Mouse (Mus musculus) embryo, embryonic 10 days (tissue): ENCODE data around the gene Prune2.

Source experiments
- DNase-seq: peaks from one replicate; pipeline ENCODE4 v3.0.0-alpha.2; 2015; ENCODE audit warnings: low spot score

Gene Prune2

DNA sequence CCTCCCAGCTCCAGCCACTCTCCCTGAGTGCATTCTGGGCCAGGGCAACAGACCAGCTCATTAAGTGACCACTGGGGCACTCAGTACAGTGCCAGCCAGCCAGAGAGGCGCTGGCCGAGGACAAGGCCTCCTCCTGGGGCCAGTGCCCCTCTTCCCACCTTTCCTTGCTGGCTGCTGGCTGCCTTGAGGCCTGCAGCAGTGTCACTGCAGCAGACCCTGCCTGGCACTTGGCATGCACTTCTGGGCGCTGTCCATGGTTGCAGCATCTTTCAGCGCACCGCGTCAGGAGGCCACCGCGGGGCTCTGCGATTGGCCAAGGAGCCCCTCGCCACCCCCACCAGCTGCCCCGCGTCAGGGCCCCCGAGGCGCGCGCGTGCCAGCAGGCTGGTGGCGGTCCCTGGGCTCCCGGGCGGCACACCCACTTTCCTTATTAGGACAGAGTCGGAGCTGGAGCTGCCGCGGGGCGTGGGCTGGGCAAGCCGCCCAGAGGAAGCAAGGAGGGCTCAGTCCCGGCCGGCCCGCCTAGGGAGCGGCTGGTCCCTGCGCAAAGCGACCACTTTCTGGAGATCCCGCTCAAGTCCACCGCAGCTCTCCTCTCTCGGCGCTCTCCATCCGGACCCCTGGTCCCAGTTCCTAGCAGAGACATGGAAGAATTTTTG is at the start of gene Prune2:
Gene Prune2 (plus strand): TSS at position 506 of the 659 bp plus-strand sequence.
- peak; percentile 85 for DNase-seq

DNA sequence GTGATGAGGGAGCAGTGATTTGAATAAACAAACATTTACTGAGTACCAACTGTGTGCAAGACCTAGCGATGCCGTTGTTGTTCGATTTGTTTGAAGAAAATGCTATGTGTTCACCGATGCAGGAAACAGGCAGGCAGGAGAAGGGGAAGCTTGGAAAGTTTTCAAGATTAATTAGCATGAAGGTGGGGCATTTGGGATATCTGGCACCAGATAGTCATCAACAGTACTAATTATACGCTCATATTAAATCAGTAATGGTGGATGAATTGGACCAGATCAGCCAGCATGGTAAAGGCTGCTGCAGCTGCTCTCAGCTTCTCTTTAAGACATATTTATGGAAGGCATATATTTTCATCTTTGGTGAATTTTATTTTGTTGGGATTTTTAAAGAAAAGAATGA is 44.4 kb upstream of the Prune2 start:
- DNase-seq, result no peak

DNA sequence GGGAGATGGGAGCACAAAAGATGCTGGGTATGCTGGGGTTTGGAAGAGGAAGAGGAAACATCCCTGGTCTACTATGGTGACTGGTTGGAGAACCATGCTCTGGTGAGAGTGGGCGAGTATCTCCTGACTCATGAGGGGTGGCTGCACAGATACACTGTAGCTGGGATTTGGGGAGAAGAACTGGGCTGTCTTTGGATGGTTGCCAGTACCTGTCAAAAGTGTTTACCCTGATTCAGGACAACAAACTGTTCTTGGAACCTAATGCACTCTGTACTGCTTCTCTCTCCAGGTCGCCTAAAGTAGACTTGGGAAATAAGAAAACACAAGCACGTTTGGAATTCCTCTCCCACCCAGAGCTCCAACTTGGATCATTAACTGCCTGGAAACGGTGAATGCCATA is 31.4 kb upstream of the Prune2 start:
- no peak for DNase-seq

DNA sequence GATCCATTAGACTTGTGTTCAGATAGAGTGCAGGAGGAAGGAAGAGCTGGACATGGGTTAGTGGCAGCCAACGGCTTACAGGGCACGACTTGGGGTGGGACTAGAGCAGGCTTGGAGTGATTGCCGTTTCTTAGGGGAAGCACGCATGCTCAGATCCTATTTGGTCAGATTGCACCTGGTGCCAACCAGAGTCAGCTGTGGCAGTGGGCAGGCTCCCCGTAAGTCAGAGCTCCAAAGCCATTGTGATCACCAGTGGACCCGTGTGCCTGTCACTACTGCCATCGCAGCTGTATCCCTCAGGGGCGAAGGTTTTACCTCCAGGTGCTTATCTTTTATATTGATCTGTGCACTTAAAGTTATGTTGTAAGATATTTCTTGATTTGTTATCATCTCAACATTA is 21.3 kb upstream of the Prune2 start:
- no peak for DNase-seq

DNA sequence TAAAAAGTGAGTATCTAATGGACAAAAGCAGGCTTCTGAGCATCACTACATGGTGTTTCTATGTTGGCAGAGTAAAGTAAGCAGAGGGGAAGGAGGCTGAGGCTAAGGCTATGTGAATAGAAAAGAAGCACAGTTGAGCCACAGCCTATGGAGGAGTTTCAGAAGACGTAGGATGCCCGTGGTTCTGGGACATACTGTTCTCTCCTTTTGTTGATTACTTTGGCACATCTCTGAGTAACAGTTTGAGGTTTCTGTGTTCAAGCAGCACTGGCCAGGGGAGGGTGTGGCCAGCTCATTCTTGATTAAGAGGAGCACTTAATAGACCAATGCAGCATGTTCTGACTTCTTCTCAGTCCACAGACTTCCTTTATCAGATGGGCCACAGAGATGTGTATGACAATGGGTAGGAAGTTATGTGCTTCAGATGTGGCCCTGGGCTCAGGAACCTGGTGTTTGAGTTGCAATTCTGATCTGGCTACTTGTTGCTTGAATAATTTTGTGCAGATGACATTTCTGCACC is 7.1 kb upstream of the Prune2 start:
- DNase-seq, result no peak

DNA sequence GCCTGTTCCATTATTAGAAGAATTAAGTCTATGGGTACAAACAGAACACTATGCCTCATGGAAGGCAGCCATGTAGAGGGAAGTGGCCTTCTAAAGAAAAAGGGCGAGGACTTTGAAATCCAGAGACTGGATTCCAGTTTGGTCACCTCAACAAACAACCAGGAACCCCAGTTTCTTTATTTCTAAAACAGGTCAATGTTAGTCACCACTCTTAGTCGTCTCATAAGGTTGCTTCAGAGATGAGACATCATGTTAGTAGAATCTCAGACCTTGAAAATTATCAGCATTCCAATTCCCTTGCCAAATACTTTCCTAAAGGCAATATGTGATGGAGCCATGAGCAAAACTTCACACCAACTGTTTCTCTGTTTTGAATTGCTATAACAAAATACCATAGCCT is 6.6 kb upstream of the Prune2 start:
- DNase-seq, result no peak

DNA sequence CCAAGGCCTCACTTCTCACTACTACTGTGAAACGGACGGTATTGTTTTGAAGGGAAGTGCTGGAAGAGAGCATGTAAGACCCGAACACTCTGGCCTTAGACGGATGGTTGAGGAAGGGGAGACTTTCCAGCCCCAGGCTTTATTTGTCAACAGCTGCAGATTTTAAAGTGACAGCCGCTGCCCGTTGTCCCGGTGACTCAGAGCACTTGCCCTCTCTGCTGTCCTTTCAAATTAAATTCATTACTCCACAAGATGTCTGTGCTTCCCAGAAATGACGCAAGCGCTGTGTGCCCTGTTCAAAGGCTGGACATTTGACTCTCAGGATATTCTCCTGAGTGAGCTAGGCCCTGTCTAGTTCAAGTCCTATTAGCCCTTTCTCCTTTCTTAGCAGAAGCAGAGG is 5.9 kb upstream of the Prune2 start:
- peak; percentile 6 for DNase-seq

DNA sequence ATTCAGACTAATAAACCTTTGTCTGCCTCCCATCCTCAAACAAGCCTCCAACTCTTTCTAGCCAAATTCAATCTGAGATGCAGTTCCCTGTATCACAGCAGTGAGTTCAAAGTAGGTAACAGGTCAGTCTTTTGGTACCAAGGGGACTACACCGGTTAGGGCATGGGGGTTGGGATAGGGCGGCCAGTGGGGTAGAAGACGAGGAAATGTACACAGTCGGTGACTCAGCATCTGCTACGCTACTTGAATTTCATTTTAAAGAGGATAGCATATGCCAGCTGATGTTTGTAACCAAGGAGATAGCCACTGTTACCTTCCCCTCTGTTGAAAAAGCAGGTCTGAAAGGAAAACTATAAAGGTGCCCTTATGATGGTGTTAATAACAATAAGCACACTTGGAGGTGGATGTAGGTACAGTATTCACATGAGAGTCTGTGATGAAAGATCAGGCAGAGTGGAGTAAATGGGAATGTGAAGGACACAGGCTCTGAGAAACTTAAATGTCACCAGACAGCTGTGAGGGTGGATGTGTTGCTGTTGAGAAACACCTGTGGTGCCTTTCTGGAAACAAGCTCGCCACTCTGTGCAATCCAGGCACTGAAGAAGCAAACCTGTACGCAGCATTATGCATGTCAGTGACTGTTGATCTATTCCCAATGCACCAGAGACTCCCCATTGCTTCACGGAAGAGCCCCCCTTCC is 5.1 kb upstream of the Prune2 start:
- DNase-seq, result no peak

DNA sequence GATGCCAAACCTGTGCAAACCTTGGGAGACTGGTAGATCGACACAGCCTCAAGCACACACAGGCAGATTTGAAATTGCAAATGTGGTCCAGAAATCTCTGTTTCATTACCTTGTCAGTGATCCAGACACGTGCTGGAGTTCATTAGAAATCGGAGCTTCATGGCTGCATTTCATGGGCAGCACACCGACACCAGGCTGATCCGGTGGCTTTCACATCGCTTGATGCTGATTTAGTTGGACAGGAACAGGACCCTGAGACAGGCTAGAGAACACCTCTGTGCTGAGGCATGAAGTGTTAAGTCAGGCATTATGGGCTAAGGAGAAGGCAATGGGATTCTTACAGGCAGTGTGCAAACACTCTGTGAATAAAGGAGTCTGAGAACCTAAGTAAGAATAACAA is 1.2 kb upstream of the Prune2 start:
- DNase-seq, result no peak

DNA sequence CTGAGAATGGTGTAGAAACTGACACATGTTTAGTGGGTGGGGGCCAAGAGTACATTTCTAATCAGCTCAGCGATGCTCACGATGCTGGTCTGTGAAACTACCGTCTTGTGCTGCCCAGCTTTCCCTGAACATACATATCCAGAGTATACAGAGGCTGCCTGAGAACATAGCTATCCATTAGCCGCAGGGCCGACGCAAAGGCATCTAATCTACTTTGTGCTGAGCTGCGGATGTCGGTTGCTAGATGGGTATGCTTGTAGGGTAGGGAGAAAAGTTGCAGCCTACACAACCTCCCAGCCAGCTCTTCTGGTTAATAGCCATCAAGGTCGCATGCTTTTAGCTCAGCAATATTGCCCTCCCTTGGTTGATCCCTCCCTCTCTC is 696 bp upstream of the Prune2 start:
- DNase-seq, result no peak

DNA sequence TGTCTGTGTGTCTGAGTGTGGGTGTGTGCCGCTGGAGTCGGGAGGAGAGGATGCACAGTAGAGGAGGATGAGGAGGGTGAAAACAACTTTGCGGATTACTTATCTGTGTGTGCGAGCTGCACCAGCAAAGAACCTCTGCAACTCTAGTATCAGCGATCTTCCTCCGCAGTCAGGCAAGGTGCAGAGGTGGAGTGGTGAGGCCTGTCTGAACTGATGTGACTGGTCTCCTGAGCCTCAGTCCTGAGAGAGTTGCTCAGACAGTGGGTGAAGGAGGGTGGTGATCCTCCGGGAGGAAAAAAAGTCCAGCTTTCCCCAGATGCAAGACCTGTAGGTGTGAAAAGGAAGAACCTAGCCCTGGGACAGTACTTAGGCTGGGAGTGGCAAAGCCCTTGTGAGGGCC is 401 bp downstream of the Prune2 start:
- peak; percentile 12 for DNase-seq

DNA sequence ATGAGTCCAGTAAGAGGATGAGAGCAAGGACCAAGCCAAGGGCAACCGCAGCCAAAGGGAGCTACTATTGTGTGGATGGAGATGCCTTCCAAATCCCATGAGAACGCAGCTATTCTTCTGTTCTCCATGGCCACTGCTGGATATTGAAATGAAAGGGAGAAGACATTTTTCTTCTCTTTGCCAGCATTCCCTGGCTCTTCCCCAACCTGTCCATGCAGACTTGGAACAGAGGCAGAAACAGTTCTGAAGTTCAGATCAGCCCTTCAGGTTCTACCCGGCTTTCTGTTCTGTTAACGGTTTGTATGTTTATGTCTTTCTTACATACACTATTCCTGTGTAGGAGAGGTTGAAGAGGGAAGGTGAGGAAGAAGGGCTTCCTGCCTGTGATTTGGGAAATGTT is 3.1 kb downstream of the Prune2 start:
- DNase-seq, result no peak

DNA sequence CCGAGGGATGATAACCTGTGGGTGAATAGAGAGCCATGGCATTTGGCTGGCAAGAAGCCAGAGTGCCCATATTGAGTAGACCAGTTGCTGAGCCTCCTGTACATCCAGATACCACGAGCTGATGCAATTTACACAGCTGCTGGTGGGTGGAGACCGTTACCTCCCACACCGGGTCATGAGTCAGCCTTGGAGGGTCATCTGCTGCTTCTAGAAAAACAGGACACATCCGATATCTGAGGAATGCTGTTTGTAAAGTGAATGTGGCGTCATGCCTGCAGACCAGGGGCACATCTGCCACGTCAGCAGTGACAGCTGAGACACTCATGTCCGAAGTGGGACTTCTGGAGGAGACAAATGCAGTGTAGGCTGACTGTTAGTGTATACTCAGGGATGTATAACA is 3.6 kb downstream of the Prune2 start:
- DNase-seq, result peak; percentile 11

DNA sequence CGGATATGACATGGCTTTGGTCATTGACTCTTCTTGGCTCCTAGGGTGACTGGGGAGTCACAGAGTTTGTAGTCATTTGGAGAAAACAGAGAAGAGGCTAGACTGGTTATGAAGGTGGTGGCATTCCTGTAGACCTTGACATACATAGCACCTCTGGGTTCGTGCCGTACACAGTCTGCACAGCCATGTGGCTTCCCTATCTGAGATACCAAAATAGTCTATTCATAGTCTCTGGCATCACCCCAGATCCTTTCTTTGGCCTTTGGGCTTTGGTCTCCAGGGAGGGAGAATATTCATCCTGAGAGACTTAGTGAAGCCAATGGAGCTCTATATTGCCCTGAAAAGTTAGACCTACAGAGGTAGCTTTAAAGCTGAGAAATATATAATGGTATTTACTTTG is 5.1 kb downstream of the Prune2 start:
- DNase-seq, result no peak

DNA sequence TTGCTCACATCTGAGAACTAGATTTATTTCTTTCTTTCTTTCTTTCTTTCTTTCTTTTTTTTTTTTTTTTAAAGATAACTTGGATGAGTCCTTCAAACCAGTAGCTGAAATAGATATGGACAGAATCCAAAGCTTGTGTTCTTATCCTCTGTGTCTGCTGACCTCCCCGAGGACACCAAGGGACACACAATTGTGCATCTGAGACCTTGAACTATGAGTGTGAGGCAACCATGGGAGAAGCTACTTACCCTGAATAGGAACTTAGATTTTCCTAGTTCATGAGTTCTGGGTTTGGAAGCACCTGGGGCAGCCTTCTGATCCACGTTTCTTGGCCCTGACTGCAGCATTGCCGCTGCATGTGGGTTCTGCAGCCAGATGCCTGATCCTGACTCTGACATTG is 7.3 kb downstream of the Prune2 start:
- DNase-seq, result no peak

DNA sequence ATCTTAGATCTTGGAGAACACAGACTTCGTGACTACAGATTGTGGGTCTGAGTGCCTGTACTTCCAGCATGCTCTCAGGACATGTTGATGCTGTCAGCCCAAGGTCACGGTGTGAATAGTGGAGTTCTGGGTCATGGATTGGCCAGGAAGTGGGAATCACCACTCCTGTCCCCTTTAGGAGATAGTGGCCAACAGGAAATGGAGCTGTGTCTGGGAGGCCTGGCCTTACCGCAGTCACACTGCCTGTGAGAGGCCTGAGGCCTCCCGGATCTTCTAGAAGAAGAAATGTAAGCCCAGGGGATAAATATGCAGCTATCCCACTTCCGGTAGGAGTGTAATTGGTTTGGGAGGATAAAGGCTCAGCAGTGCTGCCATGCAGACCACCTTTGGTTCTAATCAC is 12.8 kb downstream of the Prune2 start:
- DNase-seq, result no peak

DNA sequence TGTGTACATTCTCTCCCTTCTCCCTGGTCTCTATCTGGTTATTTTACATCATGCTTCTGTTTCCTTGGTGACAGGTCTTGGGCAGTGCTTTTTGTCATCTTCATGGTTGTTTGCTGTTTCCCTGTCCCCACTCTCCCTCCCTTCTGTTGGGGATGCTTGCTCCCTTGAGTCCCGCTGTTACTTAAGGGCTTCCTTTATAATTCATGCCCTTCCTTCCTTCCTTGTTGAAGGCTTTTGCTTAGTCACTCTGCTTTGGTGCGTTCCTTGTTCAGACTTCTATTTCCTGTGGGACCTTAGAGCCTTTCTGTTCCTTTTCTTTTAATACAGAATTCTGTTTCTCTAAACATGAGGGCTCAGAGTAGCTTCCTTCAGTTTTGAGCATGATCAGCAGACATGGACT is 14.7 kb downstream of the Prune2 start:
- DNase-seq, result no peak

DNA sequence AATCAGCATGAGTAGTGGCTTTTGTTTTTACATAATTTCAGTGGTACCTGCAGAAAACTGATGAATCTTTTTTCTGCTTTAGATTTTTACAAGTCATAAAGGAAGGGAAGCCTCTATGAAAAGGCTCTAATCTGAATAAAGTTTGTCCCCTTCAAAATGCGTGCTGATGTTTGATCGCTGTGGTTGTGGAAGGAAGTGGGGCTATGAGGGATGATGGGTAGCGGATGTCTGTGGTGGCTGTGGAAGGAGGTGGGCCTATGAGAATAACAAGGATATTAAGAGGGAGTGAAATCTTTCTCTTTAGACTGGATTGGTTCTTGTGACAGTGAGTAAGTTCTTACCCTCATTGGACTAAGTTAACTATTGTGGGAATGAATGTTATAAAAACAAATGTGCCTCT is 23.0 kb downstream of the Prune2 start:
- no peak for DNase-seq

DNA sequence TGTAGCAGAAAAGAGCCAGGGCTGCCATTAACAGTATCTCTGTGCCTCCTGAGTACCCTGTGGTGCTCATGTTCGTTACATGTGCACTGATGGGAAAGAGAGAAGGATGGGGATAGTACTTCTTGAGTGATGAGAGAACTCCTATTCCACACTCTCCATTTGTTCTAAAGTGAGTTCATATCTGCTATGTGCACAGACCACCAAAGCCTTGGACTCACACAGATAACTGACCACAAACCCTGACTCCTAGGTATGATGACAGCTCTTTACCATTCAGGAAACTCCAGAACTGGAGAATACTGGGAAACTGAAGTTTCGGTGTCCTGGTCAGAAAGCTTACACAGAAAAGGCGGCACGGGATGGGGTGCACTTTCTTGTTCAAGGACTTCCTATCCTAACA is 25.8 kb downstream of the Prune2 start:
- no peak for DNase-seq

DNA sequence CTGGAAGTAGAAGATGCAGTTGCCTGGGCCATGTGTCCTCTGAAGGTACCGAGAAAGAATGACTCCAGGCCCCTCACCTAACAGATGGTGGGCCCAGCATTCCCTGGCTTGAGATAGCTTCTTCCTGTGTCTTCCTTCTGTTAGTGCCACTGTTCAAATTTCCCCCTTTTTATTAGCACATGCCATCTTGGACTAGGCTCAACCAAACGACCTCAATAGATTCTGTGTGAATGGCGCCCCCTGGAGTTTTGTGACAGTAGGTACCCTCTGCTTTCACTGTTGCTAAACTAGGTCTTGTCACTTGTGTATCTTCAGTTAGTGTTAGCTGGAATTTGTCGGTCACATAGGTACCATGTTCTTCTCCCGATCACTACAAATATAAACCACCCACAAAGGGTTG is 29.0 kb downstream of the Prune2 start:
- DNase-seq, result peak; percentile 67

DNA sequence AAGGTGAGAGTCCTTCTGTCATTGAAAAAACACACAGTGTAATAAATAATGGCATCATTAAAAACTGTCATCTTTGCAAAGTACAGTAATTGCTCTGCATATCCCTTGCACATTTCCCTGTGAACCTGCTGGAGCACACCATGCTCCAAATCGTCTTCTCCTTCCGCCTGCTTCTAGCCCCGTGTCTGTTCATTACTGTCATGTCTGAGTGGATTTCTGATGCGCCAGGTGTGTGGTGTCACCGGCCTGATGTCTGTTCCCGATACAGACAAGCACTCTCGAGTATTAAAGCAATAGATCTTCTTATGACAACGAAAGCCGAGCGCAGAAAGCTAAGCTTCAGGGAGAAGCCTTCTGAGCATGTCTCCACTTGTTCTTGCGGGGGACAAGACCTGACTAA is 32.1 kb downstream of the Prune2 start:
- DNase-seq, result no peak

DNA sequence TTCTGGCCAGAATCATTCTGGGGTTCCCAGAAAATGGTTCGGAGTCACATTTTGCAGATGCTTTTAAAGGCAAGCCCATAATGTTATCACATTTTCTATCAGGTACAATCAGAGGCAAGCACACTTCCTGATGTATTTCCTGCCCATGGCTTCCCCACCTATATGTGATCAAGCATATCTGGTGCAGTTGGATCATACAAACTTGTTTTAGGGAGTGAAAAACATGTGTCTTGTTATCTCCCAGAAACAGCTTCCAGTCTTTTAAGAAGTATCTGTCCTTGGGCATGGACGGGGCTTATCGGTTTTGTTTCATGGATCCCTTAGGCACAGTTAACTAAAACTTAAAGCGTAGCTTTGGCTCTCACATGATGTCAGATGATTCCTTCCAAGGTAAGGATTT is 36.2 kb downstream of the Prune2 start:
- DNase-seq, result no peak

DNA sequence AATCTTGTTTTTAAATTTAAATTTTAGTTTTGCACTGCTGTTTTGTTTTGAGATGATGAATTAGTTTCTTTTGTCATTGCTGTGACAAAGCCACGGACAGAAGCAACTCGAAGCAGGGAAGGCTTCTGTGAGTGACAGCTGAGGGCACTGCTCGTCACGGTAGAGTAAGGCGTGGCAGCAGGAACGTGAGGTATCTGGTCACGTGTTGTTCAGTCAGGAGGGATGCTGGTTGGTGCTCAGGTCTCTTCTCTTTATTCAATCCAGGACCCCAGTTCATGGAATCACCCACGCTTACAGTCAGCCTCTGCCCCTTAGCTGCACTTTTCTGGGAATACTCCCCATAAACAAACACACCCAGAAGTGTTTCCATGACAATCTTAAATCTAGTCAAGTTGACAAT is 38.3 kb downstream of the Prune2 start:
- DNase-seq, result no peak

DNA sequence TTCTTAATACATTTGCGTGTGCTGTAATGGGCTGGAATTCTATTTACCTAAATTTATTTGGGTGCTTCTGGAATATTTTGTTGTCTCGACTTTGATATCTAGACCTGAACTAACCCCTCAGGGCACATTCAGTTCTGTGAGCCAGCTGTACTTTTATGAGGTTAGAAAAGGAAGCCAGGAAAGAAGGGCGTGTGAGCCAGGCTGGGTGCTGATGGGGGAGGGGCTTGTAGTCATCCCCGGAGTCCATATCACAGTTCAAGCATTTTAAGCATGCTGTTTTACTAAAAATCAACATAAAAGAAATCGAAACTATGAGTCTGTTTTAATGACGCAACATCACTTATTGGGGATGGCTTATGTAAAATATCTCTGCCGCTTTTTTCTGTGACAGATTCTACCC is 42.0 kb downstream of the Prune2 start:
- DNase-seq, result no peak
